Mouse (Mus musculus) testis, adult 2 months (tissue): ENCODE results near the gene As3mt. TPM values are rescaled to one million over a fixed set of nuclear protein-coding genes. Genes with fewer than 3 reads are reported as not detected.

Experiments used
- H3K27ac ChIP-seq: fragments of 200-500 bp; 2 replicates; pipeline ENCODE4 v1.5.1; 2012; ENCODE audit warnings: low read depth, low read length; ENCODE audit not compliant: control insufficient read depth, insufficient read depth
- H3K27me3 ChIP-seq: fragments of 200-500 bp; 2 replicates; pipeline ENCODE4 v1.6.1; 2012; ENCODE audit warnings: mild to moderate bottlenecking, low read length, moderate library complexity; ENCODE audit not compliant: control insufficient read depth, insufficient read depth
- H3K36me3 ChIP-seq: fragments of 200-500 bp; 2 replicates; pipeline ENCODE4 v1.6.1; 2012; ENCODE audit warnings: mild to moderate bottlenecking, low read length; ENCODE audit not compliant: control insufficient read depth, insufficient read depth
- H3K4me1 ChIP-seq: fragments of 200-500 bp; 2 replicates; pipeline ENCODE4 v1.6.1; 2012; ENCODE audit warnings: low read length; ENCODE audit not compliant: control insufficient read depth, insufficient read depth
- H3K4me3 ChIP-seq: fragments of 200-500 bp; 2 replicates; pipeline ENCODE4 v1.5.1; 2012; ENCODE audit warnings: low read depth, mild to moderate bottlenecking, low read length, moderate library complexity, mixed read lengths; ENCODE audit not compliant: control insufficient read depth
- CTCF ChIP-seq: fragments of 200-500 bp; IDR thresholded peaks from 2 replicates; pipeline ENCODE4 v1.5.1; 2012; ENCODE audit warnings: low read depth, mild to moderate bottlenecking, inconsistent platforms, low read length, moderate library complexity; ENCODE audit not compliant: control insufficient read depth, insufficient read depth, insufficient replicate concordance
- POLR2A ChIP-seq: fragments of 200-500 bp; IDR thresholded peaks from 2 replicates; pipeline ENCODE4 v1.6.1; 2012; ENCODE audit warnings: low read depth, mild to moderate bottlenecking, inconsistent platforms, low read length, moderate library complexity; ENCODE audit not compliant: control insufficient read depth
- polyA plus RNA-seq: library from polyadenylated mRNA; depleted of rRNA; stranded (reverse); fragments of >200 nt; gene quantifications from 2 replicates; pipeline ENCODE4 v1.2.3, GENCODE M21; 2012

Gene As3mt
- polyA plus RNA-seq, 1 experiment = 12.1 TPM

GRCm38 (mm10) chr19:46733626-46734025 is 26.4 kb downstream of the As3mt start:
- Histone ChIP-seq H3K36me3 (no peaks in the 10 kb centered on the region; the same call in none of the 2 replicates), H3K4me3 (no peak overlapping the region), H3K27ac (no peak overlapping the region), H3K27me3 (no peaks in the 10 kb centered on the region), H3K4me1 (no peaks in the 10 kb centered on the region)
- no peak for TF ChIP-seq POLR2A
- no peak for TF ChIP-seq CTCF

- Histone ChIP-seq H3K27me3 (no peaks in the 10 kb centered on the region), H3K4me3 (no peak overlapping the region), H3K4me1 (no peaks in the 10 kb centered on the region), H3K27ac (peak overlapping the region; percentile 43; the same call in 1 of the 2 replicates), H3K36me3 (no peaks in the 10 kb centered on the region; the same call in none of the 2 replicates)
- TF ChIP-seq POLR2A (no peak), CTCF (no peak)
Observed at GRCm38 (mm10) chr19:46735241-46735640, 28.0 kb downstream of the As3mt start.

- H3K27ac ChIP-seq = no peak overlapping the region
- H3K36me3 ChIP-seq = no peaks in the 10 kb centered on the region
- TF ChIP-seq CTCF (no peak), POLR2A (no peak)
- H3K4me1 ChIP-seq = no peaks in the 10 kb centered on the region
- H3K4me3 ChIP-seq = no peak overlapping the region
- H3K27me3 ChIP-seq = no peaks in the 10 kb centered on the region
Observed at GRCm38 (mm10) chr19:46737106-46737505, 29.8 kb downstream of the As3mt start.

GRCm38 (mm10) chr19:46740341-46741008 is 33.2 kb downstream of the As3mt start:
- Histone ChIP-seq H3K27me3 (no peaks in the 10 kb centered on the region), H3K36me3 (no peaks in the 10 kb centered on the region), H3K27ac (no peak overlapping the region), H3K4me1 (no peaks in the 10 kb centered on the region), H3K4me3 (no peak overlapping the region)
- TF ChIP-seq CTCF (peak; percentile 26; the same call in 1 of the 2 replicates), POLR2A (no peak)

- no peak overlapping the region for H3K4me3 ChIP-seq
- H3K27me3 ChIP-seq = no peaks in the 10 kb centered on the region
- H3K36me3 ChIP-seq = no peaks in the 10 kb centered on the region
- H3K27ac ChIP-seq = no peak overlapping the region
- TF ChIP-seq POLR2A (no peak), CTCF (peak; percentile 33; the same call in 1 of the 2 replicates)
- H3K4me1 ChIP-seq = no peaks in the 10 kb centered on the region
Observed at GRCm38 (mm10) chr19:46741574-46741973, 34.3 kb downstream of the As3mt start.

GRCm38 (mm10) chr19:46744681-46745080 is 37.4 kb downstream of the As3mt start:
- no peak for TF ChIP-seq POLR2A
- TF ChIP-seq CTCF = no peak
- Histone ChIP-seq H3K4me1 (no peaks in the 10 kb centered on the region), H3K4me3 (no peak overlapping the region), H3K27ac (no peak overlapping the region), H3K27me3 (no peaks in the 10 kb centered on the region), H3K36me3 (no peaks in the 10 kb centered on the region)

GRCm38 (mm10) chr19:46747799-46748198 is 40.5 kb downstream of the As3mt start:
- TF ChIP-seq CTCF (no peak), POLR2A (no peak)
- no peak overlapping the region for H3K4me3 ChIP-seq
- no peaks in the 10 kb centered on the region for H3K27me3 ChIP-seq
- no peak overlapping the region for H3K27ac ChIP-seq
- H3K4me1 ChIP-seq = no peaks in the 10 kb centered on the region; the same call in 1 of the 2 replicates
- no peaks in the 10 kb centered on the region for H3K36me3 ChIP-seq

GRCm38 (mm10) chr19:46752235-46752634 is 45.0 kb downstream of the As3mt start:
- Histone ChIP-seq H3K4me1 (no peaks in the 10 kb centered on the region; the same call in 1 of the 2 replicates), H3K36me3 (no peaks in the 10 kb centered on the region), H3K27me3 (no peaks in the 10 kb centered on the region), H3K4me3 (no peak overlapping the region), H3K27ac (no peak overlapping the region)
- TF ChIP-seq CTCF (no peak), POLR2A (no peak)
